ENCODE assay signal across 19 mouse cellular contexts in genomic region chr12:99377069-99377468, GRCm38 (mm10).
DNase-seq lines count a peak whose midpoint lies in the region; ATAC-seq and TF ChIP-seq lines count a peak whose summit lies in the region.
"Had no signal": no experiment of that assay in that cellular context is flagged by ENCODE, and none has a peak within 500 bp of the region (broad histone marks: within the 10 kb centered on the region; RNA-seq: fewer than 3 reads in every experiment).

No protein-coding gene starts in this region.

- DNase-seq in adrenal gland, postnatal 36 days, result peak; percentile 55 to 66
- no peak for DNase-seq in adrenal gland, postnatal 4 days (ENCODE audit: low spot score in 2 of 2)
- DNase-seq in intestine, embryonic 14.5 days (ENCODE audit: low spot score), result no peak
- no peak for DNase-seq in thymus, postnatal 4 days
- no peak for DNase-seq in hindbrain, postnatal 0 days (ENCODE audit: low spot score)
- DNase-seq: B cell, adult 2 months; cerebellum, postnatal 14 days; kidney, adult 8-10 months; liver; right cerebral cortex, postnatal 4 days; thymus, adult 2 months had no signal

- TF ChIP-seq CTCF in hindbrain, postnatal 0 days (IDR thresholded peaks at IDR 0.05; ENCODE audit: low read depth), result no peak

- WGBS in intestine, embryonic 14.5 days, result 48% methylated on average over 10 of the region's 10 CpGs
- WGBS in intestine, embryonic 15.5 days, result 39% methylated on average over 10 of the region's 10 CpGs
- WGBS in midbrain, embryonic 12.5 days, result 89% methylated on average over 10 of the region's 10 CpGs
- WGBS in midbrain, embryonic 15.5 days, result 82% methylated on average over 10 of the region's 10 CpGs
- 65% methylated on average over 10 of the region's 10 CpGs for WGBS in hindbrain, postnatal 0 days

- H3K4me3 ChIP-seq in intestine, embryonic 14.5 days (ENCODE audit: low read depth, low read length), result no peak overlapping the region
- H3K4me3 ChIP-seq in intestine, embryonic 15.5 days (replicated peaks), result no peak overlapping the region
- no peak overlapping the region for H3K4me3 ChIP-seq in midbrain, embryonic 12.5 days
- H3K4me3 ChIP-seq in midbrain, embryonic 15.5 days, result no peak overlapping the region
- H3K4me3 ChIP-seq in hindbrain, postnatal 0 days (ENCODE audit: low read length), result no peak overlapping the region
- H3K4me3 ChIP-seq: forebrain, embryonic 13.5 days; hindbrain, embryonic 13.5 days; lung, embryonic 15.5 days; megakaryocyte, embryonic 14.5 days; neural tube, embryonic 13.5 days had no signal

- H3K27me3 ChIP-seq in intestine, embryonic 14.5 days (replicated peaks; ENCODE audit: control insufficient read depth, insufficient read depth, low read length), result no peaks in the 10 kb centered on the region
- H3K27me3 ChIP-seq in intestine, embryonic 15.5 days (replicated peaks), result no peaks in the 10 kb centered on the region
- no peaks in the 10 kb centered on the region for H3K27me3 ChIP-seq in midbrain, embryonic 12.5 days
- H3K27me3 ChIP-seq in midbrain, embryonic 15.5 days (replicated peaks), result no peaks in the 10 kb centered on the region
- no peaks in the 10 kb centered on the region for H3K27me3 ChIP-seq in hindbrain, postnatal 0 days (ENCODE audit: insufficient read depth, low read length)
- H3K27me3 ChIP-seq: forebrain, embryonic 13.5 days; hindbrain, embryonic 13.5 days; lung, embryonic 15.5 days; megakaryocyte, embryonic 14.5 days; neural tube, embryonic 13.5 days had no signal

- H3K27ac ChIP-seq in intestine, embryonic 14.5 days (ENCODE audit: low read depth), result no peak overlapping the region
- H3K27ac ChIP-seq in intestine, embryonic 15.5 days, result no peak overlapping the region
- peak overlapping the region; percentile 46; the same call in 1 of the 2 replicates for H3K27ac ChIP-seq in midbrain, embryonic 12.5 days (replicated peaks)
- no peak overlapping the region for H3K27ac ChIP-seq in midbrain, embryonic 15.5 days
- H3K27ac ChIP-seq in hindbrain, postnatal 0 days, result no peak overlapping the region
- H3K27ac ChIP-seq: hindbrain, embryonic 13.5 days; lung, embryonic 15.5 days; neural tube, embryonic 13.5 days had no signal

- ATAC-seq in intestine, embryonic 14.5 days (replicated peaks; ENCODE audit: low FRiP score, low TSS enrichment, low read depth), result peak; percentile 47; the same call in 1 of the 2 replicates
- no peak; the same call in 1 of the 2 replicates for ATAC-seq in intestine, embryonic 15.5 days
- no peak for ATAC-seq in midbrain, embryonic 12.5 days (ENCODE audit: low FRiP score, low read depth)
- no peak for ATAC-seq in midbrain, embryonic 15.5 days (replicated peaks)
- ATAC-seq in hindbrain, postnatal 0 days, result no peak
- ATAC-seq: forebrain, embryonic 13.5 days had no signal

- H3K9me3 ChIP-seq in intestine, embryonic 14.5 days (ENCODE audit: control insufficient read depth, low read length), result no peaks in the 10 kb centered on the region
- H3K9me3 ChIP-seq in intestine, embryonic 15.5 days, result no peaks in the 10 kb centered on the region
- no peaks in the 10 kb centered on the region for H3K9me3 ChIP-seq in midbrain, embryonic 12.5 days
- H3K9me3 ChIP-seq in midbrain, embryonic 15.5 days, result no peaks in the 10 kb centered on the region
- no peaks in the 10 kb centered on the region for H3K9me3 ChIP-seq in hindbrain, postnatal 0 days (ENCODE audit: low read length)
- H3K9me3 ChIP-seq: forebrain, embryonic 13.5 days; hindbrain, embryonic 13.5 days; lung, embryonic 15.5 days; neural tube, embryonic 13.5 days had no signal

- no peak overlapping the region for H3K4me2 ChIP-seq in intestine, embryonic 14.5 days (ENCODE audit: low read length)
- no peak overlapping the region for H3K4me2 ChIP-seq in intestine, embryonic 15.5 days (replicated peaks)
- H3K4me2 ChIP-seq in midbrain, embryonic 12.5 days (replicated peaks), result no peak overlapping the region
- H3K4me2 ChIP-seq in midbrain, embryonic 15.5 days, result no peak overlapping the region
- no peak overlapping the region for H3K4me2 ChIP-seq in hindbrain, postnatal 0 days (ENCODE audit: low read depth, low read length)
- H3K4me2 ChIP-seq: forebrain, embryonic 13.5 days; hindbrain, embryonic 13.5 days; lung, embryonic 15.5 days; neural tube, embryonic 13.5 days had no signal

- peaks cover 13% of the 10 kb centered on the region for H3K4me1 ChIP-seq in intestine, embryonic 14.5 days (replicated peaks; ENCODE audit: control insufficient read depth, insufficient read depth, low read length)
- peaks cover 15% of the 10 kb centered on the region for H3K4me1 ChIP-seq in intestine, embryonic 15.5 days (replicated peaks)
- H3K4me1 ChIP-seq in midbrain, embryonic 12.5 days, result peaks cover 48% of the 10 kb centered on the region
- H3K4me1 ChIP-seq in midbrain, embryonic 15.5 days, result peaks cover 49% of the 10 kb centered on the region
- H3K4me1 ChIP-seq in hindbrain, postnatal 0 days (ENCODE audit: insufficient read depth, low read length), result peaks cover 18% of the 10 kb centered on the region

- H3K9ac ChIP-seq in intestine, embryonic 14.5 days (ENCODE audit: low read length), result no peak overlapping the region
- no peak overlapping the region for H3K9ac ChIP-seq in intestine, embryonic 15.5 days
- no peak overlapping the region for H3K9ac ChIP-seq in midbrain, embryonic 12.5 days (replicated peaks)
- no peak overlapping the region for H3K9ac ChIP-seq in midbrain, embryonic 15.5 days
- H3K9ac ChIP-seq in hindbrain, postnatal 0 days (replicated peaks; ENCODE audit: low read length), result no peak overlapping the region
- H3K9ac ChIP-seq: forebrain, embryonic 13.5 days; hindbrain, embryonic 13.5 days; lung, embryonic 15.5 days; neural tube, embryonic 13.5 days had no signal

- H3K36me3 ChIP-seq in intestine, embryonic 14.5 days (ENCODE audit: control insufficient read depth, insufficient read depth, low read length), result peaks cover 13% of the 10 kb centered on the region; the same call in 1 of the 2 replicates
- H3K36me3 ChIP-seq in intestine, embryonic 15.5 days, result peaks cover 6% of the 10 kb centered on the region; the same call in 1 of the 2 replicates
- peaks cover 29% of the 10 kb centered on the region for H3K36me3 ChIP-seq in midbrain, embryonic 12.5 days
- no peaks in the 10 kb centered on the region for H3K36me3 ChIP-seq in midbrain, embryonic 15.5 days (replicated peaks)
- H3K36me3 ChIP-seq in hindbrain, postnatal 0 days (ENCODE audit: insufficient read depth, low read length), result no peaks in the 10 kb centered on the region

Comparison
In these comparisons a context has a peak if more than half of its experiments do, and no peak if none do; other contexts are left out.
1. DNase-seq: peak in adrenal gland, postnatal 36 days (2 of 2); none in adrenal gland, postnatal 4 days (0 of 2), intestine, embryonic 14.5 days (single experiment), thymus, postnatal 4 days (single experiment) and hindbrain, postnatal 0 days (single experiment).